Mouse (Mus musculus): Measurements from ENCODE around the gene Gm5724.

Gene Gm5724

DNA sequence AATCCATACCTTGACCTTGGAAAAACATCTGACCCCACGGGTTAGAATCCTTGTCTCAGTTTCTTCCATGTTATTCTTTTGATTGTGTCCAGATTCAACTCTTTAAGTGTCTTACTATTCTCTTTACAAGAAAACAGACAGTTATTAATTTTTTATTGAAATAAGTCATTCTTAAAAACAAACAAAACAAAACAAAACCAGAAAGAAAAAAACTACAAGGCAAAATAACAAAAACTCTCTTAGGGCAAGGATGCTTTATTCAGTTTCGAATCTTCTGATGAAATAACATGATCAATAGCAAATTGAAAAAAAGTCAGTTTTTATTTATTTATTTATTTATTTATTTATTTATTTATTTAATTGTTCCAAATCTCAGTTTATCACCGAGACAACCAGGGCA, at the start of gene Gm5724:
Gene Gm5724, minus strand, starts transcription at position 101 of the 400 bp plus-strand sequence.
- no peak for DNase-seq (ENCODE audit: low spot score in 2 of 2)

DNA sequence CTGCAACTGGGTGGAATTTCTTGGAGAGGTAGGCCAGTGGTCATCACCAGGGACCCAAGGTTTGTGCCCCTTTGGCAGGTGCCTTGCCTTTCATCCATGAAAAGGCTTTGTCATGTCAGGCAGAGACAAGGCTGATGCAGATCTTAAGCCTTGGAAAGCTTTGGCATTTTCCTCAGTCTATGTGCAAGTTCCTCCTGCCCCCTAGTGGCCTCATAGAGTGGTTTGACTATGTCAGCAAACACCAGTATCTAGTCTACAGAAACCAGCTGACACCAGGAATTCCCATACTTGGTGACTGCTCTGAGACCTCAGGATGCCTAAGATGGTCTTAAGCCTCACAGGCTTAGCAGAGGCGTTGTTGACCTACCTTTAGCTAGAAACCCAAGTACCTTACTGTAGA, 24.2 kb upstream of the Gm5724 start:
- peak in 1 of 2 experiments; percentile 15 for DNase-seq (ENCODE audit: low spot score in 2 of 2)

DNA sequence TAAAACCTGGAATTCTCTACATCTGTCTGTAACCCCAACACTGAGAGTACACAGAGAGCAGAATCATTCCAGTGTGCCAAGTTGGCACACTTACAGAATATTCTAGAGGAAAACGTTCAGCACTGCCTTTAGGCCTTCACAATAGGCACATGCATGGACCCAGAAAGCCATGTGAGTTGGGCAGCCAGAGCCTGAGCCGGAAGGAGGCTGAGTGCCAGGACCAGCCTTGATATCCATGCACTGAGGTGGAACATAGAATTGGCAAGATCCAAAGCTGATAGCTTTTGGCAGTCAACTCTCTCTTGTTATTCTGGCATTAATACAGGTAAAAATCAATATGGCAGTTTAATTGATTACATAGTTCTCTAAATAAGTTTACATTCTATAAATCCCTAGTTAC, 866 bp upstream of the Gm5724 start:
- no peak for DNase-seq (ENCODE audit: low spot score in 2 of 2)

DNA sequence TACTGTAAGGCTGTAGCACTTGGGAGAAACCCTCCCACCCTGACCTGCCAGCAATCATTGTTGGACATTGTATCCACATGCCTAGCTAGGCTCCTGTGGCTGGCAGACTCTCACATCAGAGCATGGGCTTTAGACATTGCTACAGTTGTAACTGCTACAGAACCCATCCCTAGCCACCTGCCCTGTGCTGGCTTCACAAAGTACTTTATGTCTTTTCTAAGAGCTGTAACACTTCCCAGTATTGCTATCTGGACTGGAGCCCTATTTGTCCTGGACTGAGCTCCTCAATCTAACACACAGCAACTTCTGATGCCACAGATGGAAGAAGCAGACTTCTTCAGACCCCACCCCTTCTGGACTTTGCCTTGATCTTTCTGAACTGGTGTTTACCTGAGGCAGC, 82.4 kb downstream of the Gm5724 start:
- no peak for DNase-seq (ENCODE audit: low spot score in 2 of 2)

DNA sequence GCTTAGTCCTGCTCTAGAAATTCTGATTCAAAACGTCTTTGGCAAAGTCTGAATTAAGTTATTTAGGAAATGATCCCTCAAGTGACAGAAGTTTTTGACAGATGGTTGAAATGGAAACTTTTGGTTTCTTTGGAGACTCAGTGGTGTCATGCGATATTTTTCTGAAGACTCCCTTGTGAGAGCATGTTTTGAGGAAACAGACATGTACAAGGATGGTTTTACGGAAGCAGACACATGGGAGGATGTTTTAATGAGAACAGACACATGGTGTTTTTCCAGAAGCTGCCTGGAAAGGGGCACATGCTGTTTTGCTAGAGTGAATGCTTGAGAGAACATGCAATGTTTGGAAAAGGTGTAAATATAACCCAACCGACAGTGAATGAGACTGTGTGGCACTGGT, 86.6 kb downstream of the Gm5724 start:
- no peak for DNase-seq (ENCODE audit: low spot score in 2 of 2)
